Mouse (Mus musculus) myocyte (in vitro differentiated cells): ENCODE measurements around the gene Ctdsp1. TPM values are rescaled to one million over a fixed set of nuclear protein-coding genes. Genes with fewer than 3 reads are reported as not detected.
A peak's percentile ranks its signal among the peaks of the same experiment; 100 is the strongest.

Source experiments
- H3K27me3 ChIP-seq: one replicate; pipeline ENCODE4 v1.6.1; 2011; ENCODE audit not compliant: control insufficient read depth, insufficient read depth, insufficient read length
- H3K36me3 ChIP-seq: one replicate; pipeline ENCODE4 v1.6.1; 2011; ENCODE audit not compliant: control insufficient read depth, insufficient read depth
- H3K4me2 ChIP-seq: one replicate; pipeline ENCODE4 v1.6.1; 2011; ENCODE audit warnings: low read depth, control low read depth
- H3K4me3 ChIP-seq: one replicate; pipeline ENCODE4 v1.5.1; 2011; ENCODE audit warnings: mild to moderate bottlenecking, control low read depth, moderate library complexity
- H3K79me2 ChIP-seq: one replicate; pipeline ENCODE4 v1.6.1; 2011; ENCODE audit not compliant: control insufficient read depth, insufficient read depth
- H3ac ChIP-seq: one replicate; pipeline ENCODE4 v1.6.1; 2011; ENCODE audit not compliant: control insufficient read depth, insufficient read length
- CEBPB ChIP-seq: IDR thresholded peaks from 2 replicates; pipeline ENCODE4 v1.6.1; 2011; ENCODE audit warnings: mild to moderate bottlenecking, moderate library complexity; ENCODE audit not compliant: poor library complexity, insufficient read depth, severe bottlenecking
- E2F4 ChIP-seq: IDR thresholded peaks from one replicate; pipeline ENCODE4 v1.6.1; 2011; ENCODE audit warnings: mild to moderate bottlenecking, control low read depth, moderate library complexity; ENCODE audit not compliant: insufficient read depth
- MAX ChIP-seq: IDR thresholded peaks from one replicate; pipeline ENCODE4 v1.6.1; 2011; ENCODE audit warnings: low read depth, mild to moderate bottlenecking, control low read depth
- MYOD1 ChIP-seq, 3 experiments: IDR thresholded peaks; one replicate each; pipeline ENCODE4 v1.6.1; 2011; ENCODE audit warnings: control low read depth in 2 of 3, low read depth in 2 of 3, mild to moderate bottlenecking in 2 of 3, moderate library complexity in 1 of 3; ENCODE audit not compliant: insufficient read length in 2 of 3, control insufficient read depth in 1 of 3
- MYOG ChIP-seq, 3 experiments: IDR thresholded peaks; one replicate each; pipeline ENCODE4 v1.6.1; 2011; ENCODE audit warnings: control low read depth in 2 of 3, low read depth in 2 of 3, mild to moderate bottlenecking in 2 of 3; ENCODE audit not compliant: insufficient read length in 2 of 3, control insufficient read depth in 1 of 3, insufficient read depth in 1 of 3
- POLR2A ChIP-seq: IDR thresholded peaks from one replicate; pipeline ENCODE4 v1.6.1; 2011; ENCODE audit warnings: low read depth, mild to moderate bottlenecking, control low read depth, moderate library complexity; ENCODE audit not compliant: insufficient read length
- POLR2AphosphoS2 ChIP-seq: IDR thresholded peaks from one replicate; pipeline ENCODE4 v1.6.1; 2011; ENCODE audit warnings: low read depth, control low read depth; ENCODE audit not compliant: insufficient read length
- REST ChIP-seq: IDR thresholded peaks from one replicate; pipeline ENCODE4 v1.6.1; 2011; ENCODE audit warnings: mild to moderate bottlenecking, control low read depth, moderate library complexity; ENCODE audit not compliant: insufficient read depth, insufficient read length
- SRF ChIP-seq: IDR thresholded peaks from one replicate; pipeline ENCODE4 v1.6.1; 2011; ENCODE audit warnings: low read depth; ENCODE audit not compliant: control insufficient read depth, insufficient read length
- TCF12 ChIP-seq: IDR thresholded peaks from one replicate; pipeline ENCODE4 v1.6.1; 2011; ENCODE audit warnings: mild to moderate bottlenecking, control low read depth; ENCODE audit not compliant: poor library complexity, insufficient read depth, severe bottlenecking
- TCF3 ChIP-seq: IDR thresholded peaks from one replicate; pipeline ENCODE4 v1.6.1; 2011; ENCODE audit warnings: low read depth, control low read depth; ENCODE audit not compliant: insufficient read length
- USF1 ChIP-seq: IDR thresholded peaks from one replicate; pipeline ENCODE4 v1.6.1; 2011; ENCODE audit warnings: low read depth, mild to moderate bottlenecking, control low read depth, moderate library complexity
- polyA plus RNA-seq: library from polyadenylated mRNA; unstranded; fragments of >200 nt; fragmentation: generic; extraction: Trizol; gene quantifications from one replicate; pipeline ENCODE4 v1.2.1, GENCODE M21; 2012; ENCODE audit warnings: missing spikeins

The Ctdsp1 gene
- polyA plus RNA-seq, 1 experiment: 64.0 TPM

DNA sequence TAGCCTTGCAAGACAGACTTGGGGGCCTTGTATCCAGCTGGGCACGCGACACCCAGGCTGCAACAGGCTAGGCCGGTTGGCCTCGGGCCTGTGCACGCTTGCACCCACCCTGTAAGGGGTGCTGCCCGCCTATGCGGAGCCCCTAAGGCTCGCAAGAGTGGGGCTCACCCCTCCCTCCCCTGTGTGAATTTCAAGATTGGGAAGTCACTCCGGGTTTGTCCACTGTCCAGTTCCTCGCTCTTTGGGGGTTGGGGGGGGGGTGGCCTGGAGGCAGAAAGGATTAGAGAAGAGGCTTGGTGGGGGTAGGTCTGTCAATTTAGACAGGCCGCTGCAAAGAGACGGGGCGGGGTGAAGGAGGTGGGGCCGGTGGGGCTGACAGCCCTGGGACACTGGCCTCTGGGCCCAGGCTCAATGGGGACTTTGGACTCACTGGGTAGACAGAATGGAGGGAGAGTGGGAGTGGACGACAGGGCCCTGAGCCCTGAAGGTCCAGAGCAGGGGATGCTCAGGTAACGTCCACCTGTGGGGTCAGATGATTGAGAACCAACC, 1.2 kb downstream of the Ctdsp1 start:
- no peaks in the 10 kb centered on the region for H3K27me3 ChIP-seq
- TF ChIP-seq MYOD1 (IDR thresholded peaks at IDR 0.05; ENCODE audit: control insufficient read depth in 1 of 3, insufficient read length in 2 of 3, low read depth in 2 of 3) (no peak), SRF (no peak), MAX (no peak), MYOG (IDR thresholded peaks at IDR 0.05; ENCODE audit: control insufficient read depth in 1 of 3, insufficient read depth in 1 of 3, insufficient read length in 2 of 3, low read depth in 2 of 3) (no peak), POLR2AphosphoS2 (no peak), REST (no peak), TCF3 (no peak), TCF12 (no peak), USF1 (no peak)
- no peaks in the 10 kb centered on the region for H3K36me3 ChIP-seq
- H3ac ChIP-seq: peak overlapping the region; percentile 95
- H3K79me2 ChIP-seq: peaks cover 18% of the 10 kb centered on the region
- peak overlapping the region; percentile 84 for H3K4me2 ChIP-seq
- H3K4me3 ChIP-seq: peak overlapping the region; percentile 55

- no peaks in the 10 kb centered on the region for H3K27me3 ChIP-seq
- H3K36me3 ChIP-seq: no peaks in the 10 kb centered on the region
- peak overlapping the region; percentile 55 for H3K4me3 ChIP-seq
- peak overlapping the region; percentile 84 for H3K4me2 ChIP-seq
- peaks cover 18% of the 10 kb centered on the region for H3K79me2 ChIP-seq
- peak overlapping the region; percentile 95 for H3ac ChIP-seq
- TF ChIP-seq POLR2A: no peak
- no peak for TF ChIP-seq MAX
- no peak for TF ChIP-seq E2F4
- TF ChIP-seq REST: no peak
- TF ChIP-seq MYOG (IDR thresholded peaks at IDR 0.05; ENCODE audit: control insufficient read depth in 1 of 3, insufficient read depth in 1 of 3, insufficient read length in 2 of 3, low read depth in 2 of 3): no peak
- no peak for TF ChIP-seq MYOD1 (IDR thresholded peaks at IDR 0.05; ENCODE audit: control insufficient read depth in 1 of 3, insufficient read length in 2 of 3, low read depth in 2 of 3)
- no peak for TF ChIP-seq USF1
- no peak for TF ChIP-seq POLR2AphosphoS2
- TF ChIP-seq TCF12: no peak
- TF ChIP-seq TCF3: no peak
- TF ChIP-seq CEBPB: no peak
- TF ChIP-seq SRF: no peak
These were observed 1.7 kb downstream of the Ctdsp1 start for GRCm38 (mm10) chr1:74393010-74393409.

- H3K27me3 ChIP-seq: no peaks in the 10 kb centered on the region
- no peak for TF ChIP-seq MAX
- TF ChIP-seq POLR2AphosphoS2: no peak
- no peak for TF ChIP-seq POLR2A
- TF ChIP-seq CEBPB: no peak
- TF ChIP-seq MYOD1 (IDR thresholded peaks at IDR 0.05; ENCODE audit: control insufficient read depth in 1 of 3, insufficient read length in 2 of 3, low read depth in 2 of 3): no peak
- TF ChIP-seq TCF3: no peak
- TF ChIP-seq MYOG (IDR thresholded peaks at IDR 0.05; ENCODE audit: control insufficient read depth in 1 of 3, insufficient read depth in 1 of 3, insufficient read length in 2 of 3, low read depth in 2 of 3): no peak
- TF ChIP-seq E2F4: no peak
- H3K4me3 ChIP-seq: no peak overlapping the region
- no peak overlapping the region for H3K4me2 ChIP-seq
- peaks cover 18% of the 10 kb centered on the region for H3K79me2 ChIP-seq
- no peaks in the 10 kb centered on the region for H3K36me3 ChIP-seq
- no peak overlapping the region for H3ac ChIP-seq
These were observed 2.4 kb downstream of the Ctdsp1 start for GRCm38 (mm10) chr1:74393697-74394096.

- TF ChIP-seq USF1 (no peak), REST (no peak), MAX (no peak), SRF (no peak), TCF3 (no peak), E2F4 (no peak), MYOG (IDR thresholded peaks at IDR 0.05; ENCODE audit: control insufficient read depth in 1 of 3, insufficient read depth in 1 of 3, insufficient read length in 2 of 3, low read depth in 2 of 3) (no peak), POLR2AphosphoS2 (no peak), CEBPB (no peak), MYOD1 (IDR thresholded peaks at IDR 0.05; ENCODE audit: control insufficient read depth in 1 of 3, insufficient read length in 2 of 3, low read depth in 2 of 3) (no peak), TCF12 (no peak)
- Histone ChIP-seq H3K4me3 (no peak overlapping the region), H3K36me3 (no peaks in the 10 kb centered on the region), H3K27me3 (no peaks in the 10 kb centered on the region), H3ac (no peak overlapping the region), H3K4me2 (no peak overlapping the region), H3K79me2 (peaks cover 18% of the 10 kb centered on the region)
These were observed 3.0 kb downstream of the Ctdsp1 start for GRCm38 (mm10) chr1:74394311-74394710.

DNA sequence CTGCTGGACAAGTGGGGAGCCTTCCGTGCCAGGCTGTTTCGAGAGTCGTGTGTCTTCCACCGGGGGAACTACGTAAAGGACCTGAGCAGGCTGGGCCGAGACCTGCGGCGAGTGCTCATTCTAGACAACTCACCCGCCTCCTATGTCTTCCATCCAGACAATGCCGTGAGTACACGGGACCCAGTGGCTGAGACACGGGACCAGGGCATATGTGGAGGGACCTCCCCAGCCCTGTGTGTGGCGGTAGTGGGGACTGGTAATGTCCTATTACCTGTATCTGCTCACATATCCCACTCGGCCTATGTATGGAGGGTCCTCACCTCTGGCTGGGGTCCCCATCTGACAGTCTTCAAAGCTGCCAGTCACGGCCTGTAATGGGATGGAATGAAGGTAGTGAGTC, 3.5 kb downstream of the Ctdsp1 start:
- Histone ChIP-seq H3K36me3 (no peaks in the 10 kb centered on the region), H3K79me2 (peaks cover 18% of the 10 kb centered on the region), H3K4me2 (no peak overlapping the region), H3K27me3 (no peaks in the 10 kb centered on the region), H3K4me3 (no peak overlapping the region), H3ac (no peak overlapping the region)
- no peak for TF ChIP-seq POLR2AphosphoS2
- TF ChIP-seq MAX: no peak
- TF ChIP-seq CEBPB: no peak
- no peak for TF ChIP-seq SRF
- no peak for TF ChIP-seq MYOG (IDR thresholded peaks at IDR 0.05; ENCODE audit: control insufficient read depth in 1 of 3, insufficient read depth in 1 of 3, insufficient read length in 2 of 3, low read depth in 2 of 3)
- TF ChIP-seq MYOD1 (IDR thresholded peaks at IDR 0.05; ENCODE audit: control insufficient read depth in 1 of 3, insufficient read length in 2 of 3, low read depth in 2 of 3): no peak
- TF ChIP-seq USF1: no peak
- TF ChIP-seq REST: no peak
- no peak for TF ChIP-seq TCF12
- no peak for TF ChIP-seq POLR2A
- TF ChIP-seq TCF3: no peak
- TF ChIP-seq E2F4: no peak
